ENCODE assay signal across 10 mouse cellular contexts in the genomic region with DNA sequence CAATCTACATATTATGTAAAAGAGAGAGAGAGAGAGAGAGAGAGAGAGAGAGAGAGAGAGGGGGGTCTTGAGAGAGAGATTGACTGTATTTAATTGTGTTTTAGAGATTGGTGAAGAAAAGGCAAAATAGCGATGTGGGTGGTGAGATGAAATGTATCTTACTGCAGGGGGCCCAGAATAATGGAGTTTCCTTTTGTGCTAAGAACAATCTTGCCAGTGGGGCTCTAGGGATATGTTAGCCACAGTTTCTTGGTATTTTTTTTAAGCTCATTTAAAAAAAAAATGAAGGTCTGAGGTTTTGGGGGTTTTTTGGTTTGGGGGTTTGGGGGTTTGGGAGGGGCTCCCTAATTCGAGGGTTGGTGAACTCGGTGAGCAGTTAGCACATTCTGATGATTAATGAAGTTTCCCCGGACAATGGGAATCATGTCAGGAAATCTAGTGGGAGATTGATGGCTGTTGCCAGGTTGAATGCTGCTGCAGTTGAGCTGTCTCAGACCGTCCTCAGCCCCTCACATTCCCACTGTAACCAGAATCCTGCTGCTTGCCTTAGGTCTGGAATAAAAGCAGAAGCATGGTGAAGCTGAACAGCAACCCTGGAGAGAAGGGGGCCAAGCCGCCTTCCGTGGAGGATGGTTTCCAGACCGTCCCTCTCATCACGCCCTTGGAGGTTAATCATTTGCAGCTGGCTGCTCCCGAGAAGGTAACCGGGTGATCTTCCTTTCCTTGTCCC. TPM values are rescaled to one million over a fixed set of nuclear protein-coding genes. Genes with fewer than 3 reads are reported as not detected.
A peak's percentile ranks its signal among the peaks of the same experiment; 100 is the strongest.
DNase-seq lines count a peak whose midpoint lies in the region; ATAC-seq and TF ChIP-seq lines count a peak whose summit lies in the region.
"Had no signal": no experiment of that assay in that cellular context is flagged by ENCODE, and none has a peak within 500 bp of the region (broad histone marks: within the 10 kb centered on the region; RNA-seq: fewer than 3 reads in every experiment).

No protein-coding gene starts in this region.

- H3K27ac ChIP-seq in left cerebral cortex, adult 2 months = peak overlapping the region; percentile 94
- peak overlapping the region; percentile 92 for H3K27ac ChIP-seq in forebrain, embryonic 13.5 days
- H3K27ac ChIP-seq in limb, embryonic 10.5 days = no peak overlapping the region
- peak overlapping the region; percentile 55 for H3K27ac ChIP-seq in thymus, adult 2 months (ENCODE audit: control insufficient read depth, insufficient read depth, low read length)
- H3K27ac ChIP-seq: macrophage had no signal

- no peak for ATAC-seq in forebrain, embryonic 13.5 days
- ATAC-seq in monocyte, adult 5-6 weeks (replicated peaks; ENCODE audit: insufficient number of reproducible peaks, low FRiP score, low TSS enrichment, poor library complexity, severe bottlenecking) = no peak

- no peak; the same call in 1 of the 2 replicates for TF ChIP-seq CTCF in left cerebral cortex, adult 2 months (IDR thresholded peaks at IDR 0.05)
- no peak for TF ChIP-seq CTCF in thymus, adult 2 months (IDR thresholded peaks at IDR 0.05; ENCODE audit: borderline replicate concordance, control insufficient read depth, extremely low read depth, insufficient read depth, low read length, poor library complexity)

- no peak for TF ChIP-seq POLR2A in thymus, adult 2 months (IDR thresholded peaks at IDR 0.05; ENCODE audit: control insufficient read depth, extremely low read depth, insufficient read depth, low read length, poor library complexity)

- H3K9ac ChIP-seq in forebrain, embryonic 13.5 days = peak overlapping the region; percentile 89

- no peaks in the 10 kb centered on the region for H3K27me3 ChIP-seq in forebrain, embryonic 13.5 days
- H3K27me3 ChIP-seq in limb, embryonic 10.5 days (ENCODE audit: low read depth, poor library complexity, severe bottlenecking) = peaks cover 40% of the 10 kb centered on the region
- H3K27me3 ChIP-seq in thymus, adult 2 months (ENCODE audit: control insufficient read depth, insufficient read depth, low read length) = no peaks in the 10 kb centered on the region

- H3K9me3 ChIP-seq in forebrain, embryonic 13.5 days (replicated peaks) = peaks cover 6% of the 10 kb centered on the region; the same call in 1 of the 2 replicates
- no peaks in the 10 kb centered on the region for H3K9me3 ChIP-seq in limb, embryonic 10.5 days (replicated peaks)

- peak overlapping the region; percentile 72 for H3K4me2 ChIP-seq in forebrain, embryonic 13.5 days

- intact Hi-C loops in left cerebral cortex, adult 2 months (cut with DNase I) = loop anchor here (2.0 to 5.0 kb wide), 3 partner anchors 59 to 141 kb away; no protein-coding TSS in a partner anchor
- intact Hi-C loops in left cerebral cortex, postnatal 36 days (cut with DNase I) = loop anchor here (5.0 kb wide), 2 partner anchors 61 to 116 kb away; no protein-coding TSS in a partner anchor

- H3K4me3 ChIP-seq in left cerebral cortex, adult 2 months = peak overlapping the region; percentile 62
- peak overlapping the region; percentile 60 for H3K4me3 ChIP-seq in forebrain, embryonic 13.5 days
- H3K4me3 ChIP-seq in limb, embryonic 10.5 days = 0 out of 2 replicates have a peak overlapping the region, but pooled peaks have one; percentile 14
- H3K4me3 ChIP-seq in thymus, adult 2 months (ENCODE audit: control insufficient read depth, insufficient read depth, low read length) = peak overlapping the region; percentile 49

- H3K36me3 ChIP-seq in forebrain, embryonic 13.5 days (ENCODE audit: poor library complexity, severe bottlenecking) = peaks cover 35% of the 10 kb centered on the region
- no peaks in the 10 kb centered on the region for H3K36me3 ChIP-seq in limb, embryonic 10.5 days
- peaks cover 26% of the 10 kb centered on the region for H3K36me3 ChIP-seq in thymus, adult 2 months (ENCODE audit: control insufficient read depth, insufficient read depth, low read length)

- 4% methylated on average over 11 of the region's 11 CpGs for WGBS in forebrain, embryonic 13.5 days
- 2% methylated on average over 11 of the region's 11 CpGs for WGBS in limb, embryonic 10.5 days
- WGBS in thymus, adult 2 months = 48% methylated on average over 11 of the region's 11 CpGs

- H3K4me1 ChIP-seq in forebrain, embryonic 13.5 days = peaks cover 32% of the 10 kb centered on the region
- H3K4me1 ChIP-seq in limb, embryonic 10.5 days = peaks cover 31% of the 10 kb centered on the region
- peaks cover 35% of the 10 kb centered on the region for H3K4me1 ChIP-seq in thymus, adult 2 months (replicated peaks; ENCODE audit: control insufficient read depth, insufficient read depth, low read length)

- no peak for DNase-seq in left cerebral cortex, adult 2 months (ENCODE audit: extremely low spot score in 1 of 2, low spot score in 2 of 2)
- no peak for DNase-seq in left cerebral cortex, postnatal 36 days (ENCODE audit: low spot score in 2 of 2)
- DNase-seq in limb, embryonic 10.5 days (ENCODE audit: low spot score) = peak; percentile 42
- DNase-seq in thymus, adult 2 months = peak; percentile 27
- DNase-seq in left cerebral cortex, adult 8-10 months (ENCODE audit: low spot score in 2 of 2) = no peak
- DNase-seq in gastrocnemius, postnatal 4 days (ENCODE audit: low spot score in 2 of 2) = no peak

RNA-seq across cellular contexts. Expression of gene Nsg2, which starts 1.1 kb away (rescaled TPM):
- total RNA-seq in left cerebral cortex, adult 2 months (2021) = 100 to 1,000 TPM; 605 to 615 TPM
- 100 to 1,000 TPM; 603 to 618 TPM for total RNA-seq in left cerebral cortex, postnatal 36 days (2021)
- polyA plus RNA-seq in forebrain, embryonic 13.5 days (2015; fragmentation: Nextera tagmentation; extraction: Ambion mirVana) = 358 and 394 TPM in 2 replicates
- 1.1 and 2.0 TPM in 2 replicates for polyA plus RNA-seq in limb, embryonic 10.5 days (2016; fragmentation: Nextera tagmentation; extraction: Ambion mirVana)
- polyA plus RNA-seq in thymus, adult 2 months (2012; rRNA removed) = 299 and 344 TPM in 2 replicates
- total RNA-seq in monocyte, adult 5-6 weeks (2017) = 1.2 to 2.1 TPM (median 1.9 TPM) in 3 replicates
- 100 to 1,000 TPM; 634 to 689 (median 664) TPM for total RNA-seq in left cerebral cortex, adult 8-10 months (2022)
- 1 to 10 TPM; 3.3 to 3.9 TPM for total RNA-seq in gastrocnemius, postnatal 4 days (2021)
- total RNA-seq: gastrocnemius, adult 18-20 months had no signal
- polyA plus RNA-seq: macrophage had no signal

RNA-seq across cellular contexts. Expression of gene 4930524B15Rik, which starts 36.0 kb away (rescaled TPM):
- not detected for total RNA-seq in left cerebral cortex, adult 2 months (2021)
- not detected for total RNA-seq in left cerebral cortex, postnatal 36 days (2021)
- 0.10 and 0.25 TPM in 2 replicates for polyA plus RNA-seq in forebrain, embryonic 13.5 days (2015; fragmentation: Nextera tagmentation; extraction: Ambion mirVana)
- 0.14 TPM in 1 of 2 replicates, not detected in the other for polyA plus RNA-seq in limb, embryonic 10.5 days (2016; fragmentation: Nextera tagmentation; extraction: Ambion mirVana)
- polyA plus RNA-seq in thymus, adult 2 months (2012; rRNA removed) = 0.12 TPM in 1 of 2 replicates, not detected in the other
- total RNA-seq in monocyte, adult 5-6 weeks (2017) = not detected in 3 replicates
- total RNA-seq in left cerebral cortex, adult 8-10 months (2022) = not detected
- total RNA-seq in gastrocnemius, postnatal 4 days (2021) = not detected
- total RNA-seq: gastrocnemius, adult 18-20 months had no signal
- polyA plus RNA-seq: macrophage had no signal

Comparison
In these comparisons a context has a peak if more than half of its experiments do, and no peak if none do; other contexts are left out.
1. DNase-seq: peak in limb, embryonic 10.5 days (single experiment) and thymus, adult 2 months (single experiment); none in left cerebral cortex, adult 2 months (0 of 2), left cerebral cortex, postnatal 36 days (0 of 2), left cerebral cortex, adult 8-10 months (0 of 2) and gastrocnemius, postnatal 4 days (0 of 2).
2. RNA of gene Nsg2, which starts 1.1 kb away (total RNA-seq): 634 to 689 TPM in left cerebral cortex, adult 8-10 months, 603 to 618 TPM in left cerebral cortex, postnatal 36 days and 605 to 615 TPM in left cerebral cortex, adult 2 months; 3.3 to 3.9 TPM in gastrocnemius, postnatal 4 days and 1.2 to 2.1 TPM in monocyte, adult 5-6 weeks; every median in the first group is over 100 times any median in the second.
3. Peak in every context shown above with its lines, with median percentiles within 50 percentile points of each other: H3K4me3 ChIP-seq.